Mouse (Mus musculus) liver, embryonic 14.5 days (tissue): ENCODE data around the gene Ucma.

Source experiments
- CTCF ChIP-seq: IDR thresholded peaks from 2 replicates; pipeline ENCODE4 v1.5.1; 2016; ENCODE audit warnings: antibody characterized with exemption, low read depth, control low read depth
- EP300 ChIP-seq: IDR thresholded peaks from 2 replicates; pipeline ENCODE4 v1.6.1; 2016; ENCODE audit warnings: antibody characterized with exemption, low read depth

DNA sequence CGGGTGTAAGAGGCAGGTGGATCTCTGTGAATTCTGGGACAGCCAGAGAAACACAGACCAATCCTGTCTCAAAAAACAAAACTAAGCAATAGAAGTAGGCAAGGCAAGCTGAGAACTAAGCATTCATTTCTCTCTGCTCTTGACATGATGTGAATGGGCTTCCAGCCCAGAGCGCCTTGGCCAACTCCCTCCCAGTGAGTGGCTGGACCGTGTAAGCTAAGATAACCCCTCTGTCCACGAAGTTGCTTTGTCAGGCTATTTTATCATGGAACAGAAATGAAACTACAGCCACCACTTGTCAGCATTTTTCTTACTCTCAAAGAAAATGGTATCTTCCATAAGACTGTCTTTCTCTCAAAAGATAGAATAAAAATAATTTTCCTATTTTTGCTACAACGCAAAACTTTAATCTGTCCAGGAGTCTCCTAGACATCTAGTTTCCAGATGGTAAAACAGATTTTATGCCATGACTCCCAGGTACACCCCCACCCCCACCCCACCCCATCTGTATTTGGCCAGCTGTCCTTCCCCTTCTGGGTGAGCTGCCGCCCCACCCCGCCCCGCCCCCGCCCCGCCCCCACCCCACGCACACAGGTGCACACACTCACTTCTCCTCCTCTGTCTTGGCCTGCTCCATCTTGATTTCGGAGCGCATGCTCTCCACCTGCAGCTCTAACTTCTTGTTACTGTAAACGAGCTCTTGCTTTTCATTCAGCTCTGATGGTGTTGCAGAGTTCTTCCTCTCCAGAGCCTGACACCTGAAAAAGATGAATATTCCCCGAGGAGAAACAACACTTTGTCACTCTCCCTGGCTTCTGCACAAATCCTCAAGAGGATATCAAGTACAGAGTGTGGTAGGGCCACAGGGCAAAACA, 57.9 kb downstream of the Ucma start:
- TF ChIP-seq EP300 (no peak), CTCF (no peak)
